Mouse (Mus musculus) embryonic fibroblast, embryonic 13.5 days (primary cell): ENCODE results near the gene Acsbg1.

ENCODE experiments used
- CTCF ChIP-seq: IDR thresholded peaks from 2 replicates; pipeline ENCODE4 v1.5.1; 2011; ENCODE audit warnings: mild to moderate bottlenecking, control low read depth, low read length, moderate library complexity, borderline replicate concordance; ENCODE audit not compliant: insufficient read depth
- POLR2A ChIP-seq: IDR thresholded peaks from 2 replicates; pipeline ENCODE4 v1.6.1; 2011; ENCODE audit warnings: low read depth, mild to moderate bottlenecking, control low read depth, low read length, moderate library complexity

DNA sequence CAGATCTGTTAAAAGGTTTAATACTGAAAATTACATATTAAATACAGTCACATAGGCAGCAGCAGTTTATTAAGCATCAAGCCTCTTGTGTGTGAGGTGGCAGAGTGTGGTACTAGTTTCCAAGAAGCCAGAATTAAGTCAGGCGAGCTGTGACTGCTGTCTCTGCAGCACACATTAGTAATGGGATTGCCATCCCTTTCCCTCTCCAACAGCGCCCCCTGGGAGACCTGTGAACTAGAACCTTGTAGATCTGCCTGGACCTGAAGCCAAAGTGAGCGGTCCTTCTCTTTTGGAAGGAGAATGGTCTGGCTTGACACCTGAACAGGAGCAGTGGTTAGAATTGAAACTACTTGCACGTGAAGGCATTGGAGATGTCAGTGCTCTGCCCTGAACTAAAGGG lies 56.8 kb downstream of the Acsbg1 start:
- TF ChIP-seq CTCF (peak; percentile 13; the same call in 1 of the 2 replicates), POLR2A (no peak)
